Mouse (Mus musculus) heart, embryonic 11.5 days (tissue): Measurements from ENCODE around the gene Wnt11. TPM values are rescaled to one million over a fixed set of nuclear protein-coding genes. Genes with fewer than 3 reads are reported as not detected.
A peak's percentile ranks its signal among the peaks of the same experiment; 100 is the strongest.

Experiments used
- ATAC-seq: fragments of 200-750 bp; cut with Nextera tagmentation; replicated peaks from 2 replicates; pipeline ENCODE4 v1.8.0; 2017; ENCODE audit warnings: moderate library complexity; ENCODE audit not compliant: insufficient number of reproducible peaks, low FRiP score, low TSS enrichment
- H3K27ac ChIP-seq: fragments of 300-500 bp; sonication (generic); 2 replicates; pipeline ENCODE4 v1.5.1; 2014; ENCODE audit warnings: mild to moderate bottlenecking, low read depth, low read length
- H3K27me3 ChIP-seq: fragments of 300-500 bp; sonication (generic); 2 replicates; pipeline ENCODE4 v1.6.1; 2014; ENCODE audit warnings: mild to moderate bottlenecking, low read length, mixed read lengths; ENCODE audit not compliant: control insufficient read depth, insufficient read depth
- H3K36me3 ChIP-seq: fragments of 300-500 bp; sonication (generic); 2 replicates; pipeline ENCODE4 v1.6.1; 2014; ENCODE audit warnings: mild to moderate bottlenecking, low read length, moderate library complexity, mixed read lengths; ENCODE audit not compliant: control insufficient read depth, insufficient read depth
- H3K4me1 ChIP-seq: fragments of 300-500 bp; sonication (generic); 2 replicates; pipeline ENCODE4 v1.6.1; 2014; ENCODE audit warnings: low read length; ENCODE audit not compliant: control insufficient read depth, insufficient read depth
- H3K4me2 ChIP-seq: fragments of 300-500 bp; sonication (generic); 2 replicates; pipeline ENCODE4 v1.6.1; 2014; ENCODE audit warnings: mild to moderate bottlenecking, moderate library complexity
- H3K4me3 ChIP-seq: fragments of 300-500 bp; sonication (generic); 2 replicates; pipeline ENCODE4 v1.5.1; 2014; ENCODE audit warnings: low read depth, low read length
- H3K9ac ChIP-seq: fragments of 300-500 bp; sonication (generic); 2 replicates; pipeline ENCODE4 v1.6.1; 2014; ENCODE audit warnings: mild to moderate bottlenecking, low read depth, low read length, moderate library complexity
- H3K9me3 ChIP-seq: fragments of 300-500 bp; sonication (generic); replicated peaks from 2 replicates; pipeline ENCODE4 v1.6.1; 2016; ENCODE audit warnings: low read length; ENCODE audit not compliant: control insufficient read depth
- WGBS: fragments of 180-500 bp; shearing (Covaris S2); extraction: QIAGEN DNeasy Blood & Tissue Kit; methylation state at CpG from one replicate; pipeline ENCODE4 v1.1.7; 2014; ENCODE audit not compliant: insufficient replicate concordance; 5-methylcytosine and 5-hydroxymethylcytosine counted together
- polyA plus RNA-seq: library from polyadenylated mRNA; unstranded; fragments of >200 nt; fragmentation: Nextera tagmentation; extraction: Ambion mirVana; gene quantifications from 2 replicates; pipeline ENCODE4 v1.2.1, GENCODE M21; 2014

The Wnt11 gene
- polyA plus RNA-seq, 1 experiment from 2014 or later, result 24.7 TPM

DNA sequence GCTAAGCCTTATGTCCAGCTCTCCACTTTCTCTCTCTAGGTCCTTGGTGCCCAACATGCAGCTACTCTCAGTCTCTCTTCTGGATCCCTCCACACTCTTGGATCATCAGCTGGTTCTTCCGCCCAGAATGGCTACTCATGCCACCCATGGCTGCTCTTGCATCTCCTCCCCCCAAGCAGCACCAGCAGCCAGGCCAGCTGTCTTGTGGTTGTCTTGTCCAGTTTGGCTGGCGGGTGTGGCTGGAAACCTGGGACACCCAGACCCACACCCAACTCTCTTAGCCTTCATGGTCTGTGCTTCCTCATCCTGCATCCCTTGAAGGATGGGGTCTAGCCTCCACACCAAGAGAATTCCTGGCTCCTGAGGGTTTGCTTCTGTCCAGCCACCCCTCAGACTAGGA is 24.3 kb upstream of the Wnt11 start:
- Histone ChIP-seq H3K36me3 (no peaks in the 10 kb centered on the region), H3K4me1 (peaks cover 11% of the 10 kb centered on the region; the same call in 1 of the 2 replicates), H3K4me2 (no peak overlapping the region), H3K4me3 (no peak overlapping the region), H3K9me3 (no peaks in the 10 kb centered on the region), H3K27ac (no peak overlapping the region), H3K27me3 (no peaks in the 10 kb centered on the region), H3K9ac (no peak overlapping the region)
- 81% methylated on average over 2 of the region's 2 CpGs for WGBS
- ATAC-seq, result no peak

GRCm38 (mm10) chr7:98820501-98820900 is 14.4 kb upstream of the Wnt11 start:
- Histone ChIP-seq H3K27ac (no peak overlapping the region), H3K4me1 (peaks cover 38% of the 10 kb centered on the region), H3K27me3 (0 out of 2 replicates have a peak, but pooled peaks cover 2% of the 10 kb centered on the region), H3K9ac (no peak overlapping the region), H3K36me3 (no peaks in the 10 kb centered on the region), H3K4me2 (no peak overlapping the region), H3K4me3 (no peak overlapping the region), H3K9me3 (no peaks in the 10 kb centered on the region)
- ATAC-seq, result no peak
- 81% methylated on average over 1 of the region's 1 CpGs for WGBS

DNA sequence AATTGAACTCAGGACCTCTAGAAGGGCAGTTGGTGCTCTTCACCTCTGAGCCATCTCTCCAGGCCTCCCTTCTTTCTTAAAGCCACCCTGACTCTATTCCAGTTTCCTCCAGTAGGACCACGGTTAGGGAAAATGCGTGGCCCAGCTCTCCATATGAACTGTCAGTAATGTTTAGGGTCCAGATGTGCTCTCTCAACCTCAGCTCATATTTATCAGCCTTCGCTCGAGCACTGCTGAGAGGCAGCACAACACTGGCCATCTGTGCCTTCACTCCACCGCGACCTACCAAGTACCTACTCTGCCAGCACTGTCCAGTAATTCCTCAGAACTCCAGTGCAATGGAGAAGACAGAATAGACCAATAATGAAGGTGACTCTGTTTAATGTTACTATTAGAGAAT is 12.0 kb upstream of the Wnt11 start:
- H3K9ac ChIP-seq, result no peak overlapping the region
- H3K4me3 ChIP-seq, result no peak overlapping the region
- 0 out of 2 replicates have a peak, but pooled peaks cover 2% of the 10 kb centered on the region for H3K27me3 ChIP-seq
- peaks cover 23% of the 10 kb centered on the region for H3K4me1 ChIP-seq
- no peak for ATAC-seq
- H3K9me3 ChIP-seq, result no peaks in the 10 kb centered on the region
- no peaks in the 10 kb centered on the region for H3K36me3 ChIP-seq
- no peak overlapping the region for H3K4me2 ChIP-seq
- no peak overlapping the region for H3K27ac ChIP-seq
- 58% methylated on average over 6 of the region's 6 CpGs for WGBS

- Histone ChIP-seq H3K27ac (no peak overlapping the region), H3K4me1 (peaks cover 22% of the 10 kb centered on the region), H3K4me2 (peak overlapping the region; percentile 20; the same call in 1 of the 2 replicates), H3K27me3 (0 out of 2 replicates have a peak, but pooled peaks cover 2% of the 10 kb centered on the region), H3K36me3 (no peaks in the 10 kb centered on the region), H3K9ac (no peak overlapping the region), H3K4me3 (no peak overlapping the region), H3K9me3 (no peaks in the 10 kb centered on the region)
- 45% methylated on average over 15 of the region's 15 CpGs for WGBS
- ATAC-seq, result no peak
These were observed 10.8 kb upstream of the Wnt11 start for GRCm38 (mm10) chr7:98823896-98824822.

DNA sequence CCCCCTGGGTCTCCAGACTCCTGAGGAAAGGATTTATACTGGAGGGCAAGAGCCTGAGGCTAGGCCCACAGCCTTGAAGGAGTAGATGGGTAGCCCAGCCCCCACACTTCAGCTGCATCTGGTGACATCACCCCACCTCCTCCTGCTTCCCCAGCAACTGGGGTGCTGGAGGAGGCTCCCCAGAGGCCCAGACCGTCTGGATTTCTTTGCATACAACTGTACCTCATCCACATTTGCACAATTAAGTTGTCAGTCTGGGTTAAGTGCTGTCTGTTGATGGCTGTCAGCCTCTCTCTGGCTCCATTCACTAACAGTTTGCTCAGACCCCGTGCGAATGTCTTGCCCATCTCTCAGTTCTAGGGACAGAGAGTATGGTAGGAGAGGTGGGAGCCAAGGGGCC is 6.9 kb upstream of the Wnt11 start:
- H3K27ac ChIP-seq, result no peak overlapping the region
- 37% methylated on average over 3 of the region's 3 CpGs for WGBS
- H3K27me3 ChIP-seq, result peaks cover 19% of the 10 kb centered on the region
- ATAC-seq, result no peak
- H3K36me3 ChIP-seq, result no peaks in the 10 kb centered on the region
- no peaks in the 10 kb centered on the region for H3K9me3 ChIP-seq
- no peak overlapping the region for H3K4me2 ChIP-seq
- H3K4me3 ChIP-seq, result no peak overlapping the region
- H3K9ac ChIP-seq, result 0 out of 2 replicates have a peak overlapping the region, but pooled peaks have one; percentile 28
- H3K4me1 ChIP-seq, result peaks cover 27% of the 10 kb centered on the region

DNA sequence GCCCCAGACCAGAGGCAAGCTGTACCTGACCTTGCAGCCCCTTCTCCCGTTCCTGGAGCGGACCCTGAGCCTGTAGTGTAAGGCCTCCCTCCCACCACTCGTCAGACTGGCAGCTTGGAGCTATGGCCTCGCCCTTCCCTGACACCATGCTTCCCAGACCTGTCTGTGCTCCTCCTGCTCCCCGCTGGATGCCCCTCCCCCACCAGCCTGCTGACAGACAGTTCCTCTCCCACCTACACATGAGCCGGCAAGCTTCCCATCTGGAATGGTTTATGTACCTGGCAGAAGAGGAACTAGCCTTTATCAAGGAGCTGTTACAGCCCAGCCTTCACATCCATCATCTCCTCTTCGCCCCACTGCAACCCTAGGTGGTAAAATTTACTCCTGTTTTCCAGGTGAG is 6.0 kb upstream of the Wnt11 start:
- Histone ChIP-seq H3K4me2 (no peak overlapping the region), H3K4me1 (peaks cover 25% of the 10 kb centered on the region)

GRCm38 (mm10) chr7:98831290-98831689 is 3.6 kb upstream of the Wnt11 start:
- H3K4me3 ChIP-seq, result no peak overlapping the region
- H3K36me3 ChIP-seq, result no peaks in the 10 kb centered on the region
- H3K9ac ChIP-seq, result no peak overlapping the region
- H3K27ac ChIP-seq, result no peak overlapping the region
- no peaks in the 10 kb centered on the region for H3K9me3 ChIP-seq
- no peak overlapping the region for H3K4me2 ChIP-seq
- 71% methylated on average over 6 of the region's 6 CpGs for WGBS
- H3K27me3 ChIP-seq, result peaks cover 45% of the 10 kb centered on the region
- ATAC-seq, result no peak
- H3K4me1 ChIP-seq, result peaks cover 24% of the 10 kb centered on the region

More for the DNA sequence above, 6.0 kb upstream of the Wnt11 start:
- no peak for ATAC-seq
- Histone ChIP-seq H3K27ac (no peak overlapping the region), H3K36me3 (no peaks in the 10 kb centered on the region), H3K9ac (no peak overlapping the region), H3K27me3 (peaks cover 24% of the 10 kb centered on the region), H3K4me3 (no peak overlapping the region), H3K9me3 (no peaks in the 10 kb centered on the region)
- 19% methylated on average over 7 of the region's 7 CpGs for WGBS

DNA sequence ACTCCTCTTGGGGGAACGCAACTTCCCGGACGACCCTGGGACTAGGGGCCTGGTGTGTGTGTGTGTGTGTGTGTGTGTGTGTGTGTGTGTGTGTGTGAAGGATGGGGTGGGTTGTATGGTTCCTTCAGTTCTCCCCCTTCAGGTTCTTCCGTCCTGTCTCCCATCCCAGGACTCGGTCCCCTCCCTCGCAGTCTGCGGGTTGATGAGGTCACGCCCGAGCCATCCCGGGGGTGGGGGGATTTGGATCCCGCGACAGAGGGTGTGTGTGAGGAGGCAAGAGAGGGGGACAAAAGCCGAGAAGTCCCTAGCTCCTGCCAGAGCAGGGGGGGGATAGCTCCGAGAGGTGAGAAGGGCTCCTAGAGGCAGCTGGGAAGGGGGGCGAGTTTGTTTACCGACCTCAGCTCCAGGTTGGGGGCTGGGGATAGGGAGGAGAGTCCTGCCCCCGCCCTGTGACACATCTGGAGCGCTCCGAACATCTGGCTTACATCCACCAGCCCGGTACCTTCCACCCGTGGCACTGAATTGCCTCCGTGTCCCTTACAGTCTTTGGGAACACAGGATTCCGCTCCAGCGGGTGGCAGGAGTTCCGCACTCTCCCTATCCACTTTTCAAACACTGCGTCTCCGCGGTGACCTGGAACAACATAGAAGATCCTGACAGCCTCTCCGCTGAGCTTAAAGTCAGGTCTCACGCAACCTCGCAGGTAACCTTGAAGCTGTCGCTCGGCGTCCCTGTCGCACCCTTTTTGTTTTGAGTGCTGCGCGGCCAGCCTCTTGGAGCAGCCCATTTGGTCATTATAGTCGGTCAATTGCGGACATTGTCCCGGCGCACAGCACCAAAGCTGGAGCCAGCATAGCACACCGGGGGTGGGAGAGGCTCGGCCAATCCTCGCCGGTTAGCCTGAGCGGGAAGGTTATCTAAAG is 868 bp downstream of the Wnt11 start:
- Histone ChIP-seq H3K36me3 (no peaks in the 10 kb centered on the region), H3K4me3 (peak overlapping the region; percentile 68), H3K27ac (no peak overlapping the region), H3K9me3 (no peaks in the 10 kb centered on the region), H3K27me3 (peaks cover 55% of the 10 kb centered on the region), H3K9ac (peak overlapping the region; percentile 70), H3K4me1 (peaks cover 52% of the 10 kb centered on the region), H3K4me2 (peak overlapping the region; percentile 99)
- under 1% methylated on average over 46 of the region's 46 CpGs for WGBS
- no peak for ATAC-seq
